Mouse (Mus musculus) stomach, postnatal 0 days (tissue): ENCODE data around the gene Unc93b1. TPM values are rescaled to one million over a fixed set of nuclear protein-coding genes. Genes with fewer than 3 reads are reported as not detected.
A peak's percentile ranks its signal among the peaks of the same experiment; 100 is the strongest.

ENCODE experiments used
- ATAC-seq: fragments of 200-750 bp; cut with Nextera tagmentation; 2 replicates; pipeline ENCODE4 v1.8.0; 2017; ENCODE audit not compliant: low FRiP score, low TSS enrichment
- DNase-seq: peaks from one replicate; pipeline ENCODE4 v3.0.0-alpha.2; 2016; ENCODE audit warnings: low spot score
- H3K27ac ChIP-seq: fragments of 300-500 bp; sonication (generic); replicated peaks from 2 replicates; pipeline ENCODE4 v1.5.1; 2014; ENCODE audit warnings: mild to moderate bottlenecking, control low read depth
- H3K27me3 ChIP-seq: fragments of 300-500 bp; sonication (generic); 2 replicates; pipeline ENCODE4 v1.6.1; 2014; ENCODE audit warnings: low read length; ENCODE audit not compliant: control insufficient read depth, insufficient read depth
- H3K36me3 ChIP-seq: fragments of 300-500 bp; sonication (generic); 2 replicates; pipeline ENCODE4 v1.6.1; 2014; ENCODE audit warnings: low read length, mixed read lengths; ENCODE audit not compliant: control insufficient read depth, insufficient read depth
- H3K4me1 ChIP-seq: fragments of 300-500 bp; sonication (generic); replicated peaks from 2 replicates; pipeline ENCODE4 v1.6.1; 2014; ENCODE audit warnings: antibody characterized with exemption; ENCODE audit not compliant: control insufficient read depth, insufficient read depth
- H3K4me2 ChIP-seq: fragments of 300-500 bp; sonication (generic); replicated peaks from 2 replicates; pipeline ENCODE4 v1.6.1; 2014; ENCODE audit warnings: low read depth, mild to moderate bottlenecking, control low read depth, moderate library complexity
- H3K4me3 ChIP-seq: fragments of 300-500 bp; sonication (generic); 2 replicates; pipeline ENCODE4 v1.5.1; 2014; ENCODE audit warnings: low read depth, low read length, control low read depth
- H3K9ac ChIP-seq: fragments of 300-500 bp; sonication (generic); 2 replicates; pipeline ENCODE4 v1.6.1; 2014; ENCODE audit warnings: mild to moderate bottlenecking, low read length, control low read depth, mixed read lengths
- H3K9me3 ChIP-seq: fragments of 300-500 bp; sonication (generic); 2 replicates; pipeline ENCODE4 v1.6.1; 2016; ENCODE audit warnings: low read length; ENCODE audit not compliant: control insufficient read depth
- CTCF ChIP-seq: IDR thresholded peaks from 2 replicates; pipeline ENCODE4 v1.5.1; 2016; ENCODE audit warnings: antibody characterized with exemption, low read depth, mild to moderate bottlenecking, moderate library complexity
- EP300 ChIP-seq: optimal IDR thresholded peaks from 2 replicates; pipeline ENCODE3; 2016; ENCODE audit warnings: antibody characterized with exemption
- WGBS: fragments of 180-500 bp; shearing (Covaris S2); extraction: QIAGEN DNeasy Blood & Tissue Kit; methylation state at CpG from one replicate; pipeline ENCODE4 v1.1.7; 2014; 5-methylcytosine and 5-hydroxymethylcytosine counted together
- polyA plus RNA-seq: library from polyadenylated mRNA; unstranded; fragments of >200 nt; fragmentation: Nextera tagmentation; extraction: Ambion mirVana; gene quantifications from 2 replicates; pipeline ENCODE4 v1.2.1, GENCODE M21; 2015

The Unc93b1 gene
- polyA plus RNA-seq, 1 experiment from 2014 or later: 19.7 TPM

DNA sequence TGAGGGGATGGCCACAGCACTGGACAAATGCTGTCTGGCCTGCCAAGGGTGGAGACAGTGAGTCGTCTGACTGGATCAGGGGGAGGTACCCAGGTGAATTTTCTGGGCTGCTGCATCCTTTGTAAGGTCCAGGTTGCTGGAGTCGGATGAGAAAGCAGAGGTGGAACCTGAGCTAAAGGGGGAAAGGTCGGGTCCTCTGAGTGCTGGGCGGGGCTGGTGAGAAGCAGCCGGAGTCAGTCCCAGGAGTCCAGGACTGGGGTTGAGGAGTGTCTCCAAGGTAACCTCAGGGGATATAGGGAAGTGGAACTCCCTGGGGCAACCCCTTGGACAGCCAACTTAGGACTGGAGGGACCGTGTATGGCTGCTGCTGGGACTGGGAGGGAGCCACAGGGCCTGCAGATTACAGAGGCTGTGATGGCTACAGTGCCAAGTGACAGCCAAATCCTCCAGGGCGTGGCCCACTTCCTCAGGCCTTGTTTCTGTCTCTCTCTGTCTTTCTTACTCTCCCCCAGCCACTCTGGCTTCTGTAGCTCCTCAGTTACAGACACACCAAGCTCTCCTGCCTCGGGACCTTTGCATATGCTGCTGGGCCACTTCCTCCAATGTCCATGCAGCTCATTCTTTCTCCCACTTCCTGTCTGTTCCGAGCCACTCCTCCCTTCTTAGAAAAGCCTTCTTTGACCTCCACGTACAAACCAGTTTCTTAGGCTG lies 12.2 kb upstream of the Unc93b1 start:
- Histone ChIP-seq H3K27ac (peak overlapping the region; percentile 18; the same call in 1 of the 2 replicates), H3K9me3 (no peaks in the 10 kb centered on the region), H3K4me1 (no peaks in the 10 kb centered on the region), H3K4me3 (no peak overlapping the region), H3K36me3 (no peaks in the 10 kb centered on the region), H3K27me3 (no peaks in the 10 kb centered on the region), H3K9ac (no peak overlapping the region), H3K4me2 (no peak overlapping the region)
- no peak for DNase-seq
- ATAC-seq: no peak
- 44% methylated on average over 10 of the region's 10 CpGs for WGBS
- TF ChIP-seq CTCF (no peak), EP300 (no peak)

DNA sequence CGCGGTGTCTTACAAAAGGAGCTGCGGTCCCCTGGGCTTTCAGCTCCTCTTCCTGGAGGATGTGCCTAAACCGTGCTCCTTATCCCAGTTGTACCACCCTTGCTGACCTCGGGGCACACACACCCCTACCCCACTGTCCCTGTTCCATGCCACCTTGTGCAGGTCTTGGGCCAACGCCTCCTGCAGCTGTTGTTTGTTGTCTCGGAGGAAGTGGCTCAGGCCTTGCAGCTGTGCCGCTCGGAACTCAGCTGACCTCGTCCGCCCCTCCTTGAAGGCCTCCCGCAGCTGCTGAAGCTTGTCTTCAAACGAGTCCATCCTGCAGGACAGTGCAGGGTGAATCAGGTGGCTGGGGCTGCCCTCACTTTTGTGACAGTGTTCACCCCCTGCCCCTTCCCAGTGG lies 11.4 kb upstream of the Unc93b1 start:
- Histone ChIP-seq H3K36me3 (no peaks in the 10 kb centered on the region), H3K27me3 (no peaks in the 10 kb centered on the region), H3K9me3 (no peaks in the 10 kb centered on the region), H3K4me1 (no peaks in the 10 kb centered on the region), H3K9ac (no peak overlapping the region), H3K4me3 (no peak overlapping the region), H3K27ac (0 out of 2 replicates have a peak overlapping the region, but pooled peaks have one; percentile 35), H3K4me2 (no peak overlapping the region)
- DNase-seq (no peak), ATAC-seq (0 out of 2 replicates have a peak, but pooled peaks have one; percentile 22)
- TF ChIP-seq EP300: no peak
- no peak for TF ChIP-seq CTCF
- WGBS: 46% methylated on average over 13 of the region's 13 CpGs

DNA sequence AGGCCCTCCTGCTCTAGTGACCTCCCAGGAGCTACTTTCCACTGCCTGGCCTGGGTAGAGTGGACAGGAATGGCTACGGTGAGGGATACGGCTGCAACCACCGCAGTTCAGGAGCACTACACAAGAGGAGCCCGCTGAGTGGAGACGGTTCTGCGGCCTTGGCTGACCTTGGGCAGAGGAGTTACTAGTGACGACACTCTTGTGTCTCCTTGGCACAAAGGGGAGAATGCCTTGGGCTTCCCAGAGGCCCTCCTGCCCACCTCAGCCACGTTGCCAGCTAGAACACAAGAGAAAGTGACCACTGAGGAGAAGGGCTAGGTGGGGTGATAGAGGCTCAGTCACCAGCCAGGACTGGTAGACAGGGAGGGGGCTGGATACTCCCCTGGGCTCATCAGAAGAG lies 10.8 kb upstream of the Unc93b1 start:
- Histone ChIP-seq H3K4me3 (no peak overlapping the region), H3K36me3 (no peaks in the 10 kb centered on the region), H3K4me2 (no peak overlapping the region), H3K9ac (no peak overlapping the region), H3K27me3 (no peaks in the 10 kb centered on the region), H3K4me1 (no peaks in the 10 kb centered on the region), H3K9me3 (no peaks in the 10 kb centered on the region), H3K27ac (0 out of 2 replicates have a peak overlapping the region, but pooled peaks have one; percentile 35)
- DNase-seq (no peak), ATAC-seq (no peak)
- 64% methylated on average over 8 of the region's 8 CpGs for WGBS
- TF ChIP-seq EP300 (no peak), CTCF (no peak)

DNA sequence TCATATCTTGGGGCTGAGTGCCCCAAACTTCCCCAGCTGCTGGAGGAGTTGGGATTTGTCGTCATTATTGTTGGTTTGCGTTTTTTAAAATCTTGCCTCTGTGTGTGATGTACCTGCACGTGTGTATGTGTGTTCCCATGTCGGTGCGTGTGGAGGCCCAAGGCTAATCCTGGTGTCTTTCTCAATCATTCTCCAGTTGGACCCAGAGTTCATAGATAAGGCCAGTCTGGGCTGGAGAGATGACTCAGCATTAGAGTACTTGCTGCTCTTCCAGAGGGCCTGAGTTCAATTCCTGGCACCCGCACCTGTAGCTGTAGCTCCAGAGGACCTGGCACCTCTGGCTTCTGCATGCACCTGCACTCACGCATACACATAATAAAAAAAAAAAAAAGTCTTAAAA lies 10.1 kb upstream of the Unc93b1 start:
- 88% methylated on average over 7 of the region's 7 CpGs for WGBS
- Histone ChIP-seq H3K27me3 (no peaks in the 10 kb centered on the region), H3K9me3 (no peaks in the 10 kb centered on the region), H3K4me2 (no peak overlapping the region), H3K9ac (no peak overlapping the region), H3K4me1 (peaks cover 4% of the 10 kb centered on the region), H3K36me3 (no peaks in the 10 kb centered on the region), H3K27ac (no peak overlapping the region), H3K4me3 (no peak overlapping the region)
- TF ChIP-seq CTCF (no peak), EP300 (no peak)
- ATAC-seq (no peak), DNase-seq (no peak)

DNA sequence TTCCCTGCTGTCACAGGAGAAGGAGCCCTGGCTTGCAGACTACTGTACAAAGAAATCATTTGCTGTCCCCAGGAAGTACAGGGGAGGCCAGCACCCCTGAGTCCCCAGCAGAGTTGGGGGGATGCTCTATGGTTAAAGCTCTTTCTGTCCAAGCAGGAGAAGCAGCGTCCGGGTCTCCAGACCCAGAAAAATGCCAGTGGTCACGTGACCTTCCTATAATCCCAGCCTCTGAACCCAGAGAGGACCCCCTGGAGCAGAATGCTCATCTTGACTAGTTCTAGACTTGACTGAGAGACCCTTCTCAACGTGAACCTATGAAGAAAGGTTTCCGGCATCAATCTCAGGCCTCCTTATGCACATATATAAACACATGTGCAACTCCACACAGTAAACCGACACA lies 9.1 kb upstream of the Unc93b1 start:
- Histone ChIP-seq H3K9ac (no peak overlapping the region), H3K9me3 (no peaks in the 10 kb centered on the region), H3K4me3 (no peak overlapping the region), H3K27ac (no peak overlapping the region), H3K27me3 (no peaks in the 10 kb centered on the region), H3K4me1 (peaks cover 6% of the 10 kb centered on the region), H3K4me2 (no peak overlapping the region), H3K36me3 (no peaks in the 10 kb centered on the region)
- TF ChIP-seq EP300 (no peak), CTCF (no peak)
- DNase-seq (no peak), ATAC-seq (no peak)
- 87% methylated on average over 6 of the region's 6 CpGs for WGBS

DNA sequence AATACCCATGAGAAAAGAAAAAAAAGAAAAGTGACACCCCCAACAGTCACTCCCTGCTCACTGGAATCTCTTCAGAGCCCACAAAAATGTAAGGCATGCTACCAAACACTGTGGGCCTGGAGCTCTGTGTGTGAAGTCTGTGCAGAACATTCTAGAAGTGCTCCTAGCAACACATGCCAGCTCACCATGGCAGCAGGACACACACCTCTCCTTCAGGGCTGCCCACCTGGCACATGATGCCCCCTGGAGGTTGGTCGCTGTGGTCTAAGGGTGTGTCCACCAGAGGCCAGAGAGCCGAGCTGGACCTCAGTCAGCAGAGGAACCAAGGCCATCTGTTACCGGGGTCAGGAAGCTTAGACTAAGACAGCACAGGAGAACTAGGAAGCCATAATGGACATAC lies 8.7 kb upstream of the Unc93b1 start:
- 57% methylated on average over 3 of the region's 3 CpGs for WGBS
- Histone ChIP-seq H3K27me3 (no peaks in the 10 kb centered on the region), H3K9me3 (no peaks in the 10 kb centered on the region), H3K27ac (no peak overlapping the region), H3K36me3 (no peaks in the 10 kb centered on the region), H3K4me3 (no peak overlapping the region), H3K4me2 (no peak overlapping the region), H3K4me1 (peaks cover 6% of the 10 kb centered on the region), H3K9ac (no peak overlapping the region)
- TF ChIP-seq EP300: no peak
- peak; percentile 42; the same call in 1 of the 2 replicates for TF ChIP-seq CTCF
- DNase-seq (peak; percentile 36), ATAC-seq (no peak)
